In the genomic region with DNA sequence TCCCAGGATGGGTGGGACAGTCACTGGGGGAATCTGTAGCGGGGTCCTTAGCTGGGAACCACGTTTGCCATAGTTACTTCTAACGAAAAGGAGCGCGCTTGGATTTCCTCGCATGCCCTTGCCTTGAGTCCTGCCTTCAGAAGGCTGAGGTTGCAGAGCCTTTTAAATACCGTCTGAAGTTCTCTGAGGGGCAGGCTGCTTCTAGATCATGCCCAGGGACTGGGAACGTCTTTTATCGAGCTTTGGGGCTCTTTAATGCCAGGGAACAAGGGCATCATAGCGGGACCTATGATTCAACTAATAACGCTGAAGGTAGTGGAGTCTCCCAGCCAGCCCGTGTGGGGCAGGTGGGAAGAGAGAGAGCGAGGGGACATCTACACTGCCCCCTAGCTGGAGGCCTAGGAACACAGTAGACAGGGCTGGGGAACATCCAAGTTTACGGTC, we compare ENCODE assay signal across 8 mouse cellular contexts.
DNase-seq lines count a peak whose midpoint lies in the region; ATAC-seq lines count a peak whose summit lies in the region.

No protein-coding gene starts in this region.

- H3K4me1 ChIP-seq in forebrain, embryonic 10.5 days = peaks cover 35% of the 10 kb centered on the region
- H3K4me1 ChIP-seq in intestine, embryonic 14.5 days (replicated peaks; ENCODE audit: control insufficient read depth, insufficient read depth, low read length) = 0 out of 2 replicates have a peak, but pooled peaks cover 6% of the 10 kb centered on the region
- no peaks in the 10 kb centered on the region for H3K4me1 ChIP-seq in liver, embryonic 16.5 days (ENCODE audit: control insufficient read depth, low read depth, low read length)
- H3K4me1 ChIP-seq in stomach, embryonic 16.5 days (ENCODE audit: control insufficient read depth, insufficient read depth, low read length) = 0 out of 2 replicates have a peak, but pooled peaks cover 3% of the 10 kb centered on the region

- H3K9me3 ChIP-seq in forebrain, embryonic 10.5 days = no peaks in the 10 kb centered on the region
- H3K9me3 ChIP-seq in intestine, embryonic 14.5 days (ENCODE audit: control insufficient read depth, low read length) = no peaks in the 10 kb centered on the region
- H3K9me3 ChIP-seq in liver, embryonic 16.5 days (replicated peaks; ENCODE audit: control insufficient read depth, low read length) = no peaks in the 10 kb centered on the region
- no peaks in the 10 kb centered on the region for H3K9me3 ChIP-seq in stomach, embryonic 16.5 days (replicated peaks; ENCODE audit: control insufficient read depth, low read length)

- peaks cover 52% of the 10 kb centered on the region for H3K27me3 ChIP-seq in forebrain, embryonic 10.5 days (ENCODE audit: poor library complexity, severe bottlenecking)
- H3K27me3 ChIP-seq in intestine, embryonic 14.5 days (replicated peaks; ENCODE audit: control insufficient read depth, insufficient read depth, low read length) = 0 out of 2 replicates have a peak, but pooled peaks cover 8% of the 10 kb centered on the region
- H3K27me3 ChIP-seq in liver, embryonic 16.5 days (ENCODE audit: control insufficient read depth, insufficient read depth, low read depth, low read length) = no peaks in the 10 kb centered on the region
- H3K27me3 ChIP-seq in stomach, embryonic 16.5 days (ENCODE audit: control insufficient read depth, insufficient read depth, low read length) = peaks cover 7% of the 10 kb centered on the region

- no peak overlapping the region for H3K9ac ChIP-seq in intestine, embryonic 14.5 days (ENCODE audit: low read length)
- no peak overlapping the region for H3K9ac ChIP-seq in liver, embryonic 16.5 days (ENCODE audit: low read depth, low read length)
- no peak overlapping the region for H3K9ac ChIP-seq in stomach, embryonic 16.5 days (ENCODE audit: low read length)

- peak overlapping the region; percentile 48 for H3K4me3 ChIP-seq in forebrain, embryonic 10.5 days
- H3K4me3 ChIP-seq in intestine, embryonic 14.5 days (ENCODE audit: low read depth, low read length) = peak overlapping the region; percentile 20; the same call in 1 of the 2 replicates
- no peak overlapping the region for H3K4me3 ChIP-seq in liver, embryonic 16.5 days (ENCODE audit: low read depth, low read length)
- H3K4me3 ChIP-seq in stomach, embryonic 16.5 days (replicated peaks; ENCODE audit: low read length) = peak overlapping the region; percentile 25

- no peaks in the 10 kb centered on the region for H3K36me3 ChIP-seq in forebrain, embryonic 10.5 days (replicated peaks)
- H3K36me3 ChIP-seq in intestine, embryonic 14.5 days (ENCODE audit: control insufficient read depth, insufficient read depth, low read length) = no peaks in the 10 kb centered on the region
- no peaks in the 10 kb centered on the region for H3K36me3 ChIP-seq in liver, embryonic 16.5 days (ENCODE audit: control insufficient read depth, insufficient read depth)
- H3K36me3 ChIP-seq in stomach, embryonic 16.5 days (ENCODE audit: control insufficient read depth, insufficient read depth, low read length) = no peaks in the 10 kb centered on the region

- peak overlapping the region; percentile 81 for H3K27ac ChIP-seq in forebrain, embryonic 10.5 days
- no peak overlapping the region for H3K27ac ChIP-seq in intestine, embryonic 14.5 days (ENCODE audit: low read depth)
- H3K27ac ChIP-seq in liver, embryonic 16.5 days (ENCODE audit: low read length) = no peak overlapping the region
- no peak overlapping the region for H3K27ac ChIP-seq in stomach, embryonic 16.5 days (ENCODE audit: low read length)

- intact Hi-C loops in left cerebral cortex, postnatal 10 days (cut with DNase I) = loop anchor here (5.0 to 10.0 kb wide), 2 partner anchors 98 to 1626 kb away; a partner anchor contains a TSS
- intact Hi-C loops in gastrocnemius, postnatal 36 days (cut with DNase I) = no loop called here

- peak; percentile 78 for DNase-seq in CD4-positive, CD25-positive, alpha-beta regulatory T cell, adult 2 months (ENCODE audit: low read depth, low spot score)
- DNase-seq in T-cell, adult 2 months (ENCODE audit: low spot score) = peak; percentile 42
- peak; percentile 58 for DNase-seq in forebrain, embryonic 10.5 days (ENCODE audit: extremely low spot score, low spot score)
- peak; percentile 69 for DNase-seq in intestine, embryonic 14.5 days (ENCODE audit: low spot score)
- no peak for DNase-seq in left cerebral cortex, postnatal 10 days (ENCODE audit: extremely low spot score in 1 of 2, low spot score in 2 of 2)
- DNase-seq in gastrocnemius, postnatal 36 days = no peak

- WGBS in forebrain, embryonic 10.5 days = 4% methylated on average over 14 of the region's 14 CpGs
- WGBS in intestine, embryonic 14.5 days = 1% methylated on average over 14 of the region's 14 CpGs
- 3% methylated on average over 14 of the region's 14 CpGs for WGBS in liver, embryonic 16.5 days (ENCODE audit: insufficient replicate concordance)
- WGBS in stomach, embryonic 16.5 days = 3% methylated on average over 14 of the region's 14 CpGs

- peak overlapping the region; percentile 50 for H3K4me2 ChIP-seq in intestine, embryonic 14.5 days (ENCODE audit: low read length)
- peak overlapping the region; percentile 33 for H3K4me2 ChIP-seq in liver, embryonic 16.5 days (ENCODE audit: low read depth, low read length)
- peak overlapping the region; percentile 40 for H3K4me2 ChIP-seq in stomach, embryonic 16.5 days (ENCODE audit: low read depth, low read length)

- no peak for ATAC-seq in intestine, embryonic 14.5 days (replicated peaks; ENCODE audit: low FRiP score, low TSS enrichment, low read depth)
- ATAC-seq in liver, embryonic 16.5 days (ENCODE audit: low read depth) = no peak
- no peak for ATAC-seq in stomach, embryonic 16.5 days (ENCODE audit: insufficient read depth, low FRiP score)

Comparison
In these comparisons a context has a peak if more than half of its experiments do, and no peak if none do; other contexts are left out.
1. DNase-seq: peak in CD4-positive, CD25-positive, alpha-beta regulatory T cell, adult 2 months (single experiment), T-cell, adult 2 months (single experiment), forebrain, embryonic 10.5 days (single experiment) and intestine, embryonic 14.5 days (single experiment); none in left cerebral cortex, postnatal 10 days (0 of 2) and gastrocnemius, postnatal 36 days (0 of 2).
2. Peak in every context shown above with its lines, with median percentiles within 50 percentile points of each other: H3K4me2 ChIP-seq.